Mouse (Mus musculus) neural tube, embryonic 15.5 days (tissue): ENCODE results near the gene Lrp10. TPM values are rescaled to one million over a fixed set of nuclear protein-coding genes. Genes with fewer than 3 reads are reported as not detected.

Experiments used
- ATAC-seq: fragments of 200-750 bp; cut with Nextera tagmentation; 2 replicates; pipeline ENCODE4 v1.8.0; 2017; ENCODE audit warnings: mild to moderate bottlenecking, moderate TSS enrichment, moderate library complexity; ENCODE audit not compliant: low FRiP score
- H3K27ac ChIP-seq: fragments of 300-500 bp; sonication (generic); replicated peaks from 2 replicates; pipeline ENCODE4 v1.5.1; 2015; ENCODE audit warnings: mild to moderate bottlenecking, inconsistent platforms
- H3K27me3 ChIP-seq: fragments of 300-500 bp; sonication (generic); replicated peaks from 2 replicates; pipeline ENCODE4 v1.6.1; 2015; ENCODE audit warnings: inconsistent platforms
- H3K36me3 ChIP-seq: fragments of 300-500 bp; sonication (generic); 2 replicates; pipeline ENCODE4 v1.6.1; 2015; ENCODE audit warnings: inconsistent platforms
- H3K4me1 ChIP-seq: fragments of 300-500 bp; sonication (generic); 2 replicates; pipeline ENCODE4 v1.6.1; 2015; ENCODE audit warnings: inconsistent platforms
- H3K4me2 ChIP-seq: fragments of 300-500 bp; sonication (generic); 2 replicates; pipeline ENCODE4 v1.6.1; 2015; ENCODE audit warnings: inconsistent platforms, mild to moderate bottlenecking, moderate library complexity
- H3K4me3 ChIP-seq: fragments of 300-500 bp; sonication (generic); replicated peaks from 2 replicates; pipeline ENCODE4 v1.5.1; 2015; ENCODE audit warnings: mild to moderate bottlenecking, inconsistent platforms
- H3K9ac ChIP-seq: fragments of 300-500 bp; sonication (generic); replicated peaks from 2 replicates; pipeline ENCODE4 v1.6.1; 2015; ENCODE audit warnings: mild to moderate bottlenecking, inconsistent platforms
- H3K9me3 ChIP-seq: fragments of 300-500 bp; sonication (generic); replicated peaks from 2 replicates; pipeline ENCODE4 v1.6.1; 2016; ENCODE audit warnings: inconsistent platforms
- WGBS: fragments of 180-500 bp; shearing (Covaris S2); methylation state at CpG from one replicate; pipeline ENCODE4 v1.1.7; 2015; ENCODE audit warnings: mixed read lengths; 5-methylcytosine and 5-hydroxymethylcytosine counted together
- polyA plus RNA-seq: library from polyadenylated mRNA; unstranded; fragments of >200 nt; fragmentation: Nextera tagmentation; extraction: Ambion mirVana; gene quantifications from 2 replicates; pipeline ENCODE4 v1.2.1, GENCODE M21; 2015

Lrp10 gene
- polyA plus RNA-seq, 1 experiment from 2014 or later = 31.8 TPM

DNA sequence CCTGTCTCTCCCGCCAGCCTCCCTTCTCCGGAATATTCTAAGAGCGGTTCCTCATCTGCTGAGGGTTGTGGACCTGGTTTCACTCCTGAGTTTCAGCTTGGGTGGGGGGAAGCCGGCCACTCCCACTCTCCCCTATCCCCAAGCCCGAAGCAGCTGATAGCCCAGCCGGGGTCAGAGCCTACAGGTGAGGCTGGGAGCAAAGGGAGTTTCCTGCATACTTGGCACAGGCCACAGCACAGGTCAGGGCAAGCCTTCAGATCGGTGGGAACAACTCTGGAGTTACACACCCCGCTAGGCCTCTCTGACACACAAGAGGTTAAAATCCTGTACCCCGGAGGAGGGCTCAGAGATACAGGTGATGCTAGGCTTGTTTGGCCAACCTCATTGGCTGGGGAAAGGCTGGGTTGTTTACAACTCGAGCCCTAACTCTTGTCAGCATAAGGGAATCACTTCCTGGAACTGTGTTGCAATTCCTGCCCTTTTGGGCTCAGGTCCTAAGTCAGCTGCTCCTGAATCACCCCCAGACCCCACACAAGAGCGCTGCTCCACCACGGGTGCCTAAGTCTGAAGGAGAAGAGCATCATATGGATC is 29.9 kb upstream of the Lrp10 start:
- ATAC-seq = no peak
- H3K4me3 ChIP-seq = peak overlapping the region; percentile 53
- H3K4me1 ChIP-seq = peaks cover 50% of the 10 kb centered on the region
- H3K9me3 ChIP-seq = no peaks in the 10 kb centered on the region
- H3K4me2 ChIP-seq = peak overlapping the region; percentile 75
- peaks cover 8% of the 10 kb centered on the region; the same call in 1 of the 2 replicates for H3K36me3 ChIP-seq
- peaks cover 14% of the 10 kb centered on the region; the same call in 1 of the 2 replicates for H3K27me3 ChIP-seq
- WGBS = 72% methylated on average over 12 of the region's 12 CpGs
- peak overlapping the region; percentile 86; the same call in 1 of the 2 replicates for H3K27ac ChIP-seq
- H3K9ac ChIP-seq = 0 out of 2 replicates have a peak overlapping the region, but pooled peaks have one; percentile 10

DNA sequence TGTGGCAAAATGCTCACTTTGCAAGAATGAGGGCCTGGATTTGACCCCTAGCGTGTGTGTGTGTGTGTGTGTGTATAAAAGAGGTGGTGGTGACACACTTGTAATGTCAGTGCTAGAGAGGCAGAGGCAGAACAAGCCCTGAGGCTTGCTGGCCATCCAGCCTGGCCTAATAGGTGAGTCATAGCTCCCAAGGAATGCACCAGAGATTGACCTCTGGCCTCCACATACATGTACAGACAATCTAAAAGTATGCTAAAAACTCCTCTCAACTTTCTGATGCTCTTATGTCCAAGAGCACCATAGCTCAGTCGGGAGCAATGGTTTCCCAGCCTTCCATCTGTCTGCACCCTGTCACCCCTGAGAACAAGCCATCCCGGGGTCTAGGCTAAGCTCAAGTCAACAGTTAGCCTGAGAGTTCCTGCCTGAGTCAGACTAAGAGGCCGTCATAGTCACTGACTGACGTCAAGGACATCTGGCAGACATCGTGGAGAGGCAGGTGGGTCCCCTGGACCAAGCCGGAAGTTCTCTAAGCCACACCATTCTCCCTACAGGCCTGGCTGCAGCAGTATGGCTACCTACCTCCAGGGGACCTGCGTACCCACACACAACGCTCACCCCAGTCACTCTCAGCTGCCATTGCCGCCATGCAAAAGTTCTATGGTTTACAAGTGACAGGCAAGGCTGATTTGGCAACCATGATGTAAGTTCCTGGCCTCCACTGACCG is 28.6 kb upstream of the Lrp10 start:
- ATAC-seq = no peak
- 92% methylated on average over 11 of the region's 11 CpGs for WGBS
- Histone ChIP-seq H3K4me2 (no peak overlapping the region), H3K36me3 (no peaks in the 10 kb centered on the region), H3K9me3 (no peaks in the 10 kb centered on the region), H3K4me1 (peaks cover 39% of the 10 kb centered on the region), H3K4me3 (no peak overlapping the region), H3K9ac (no peak overlapping the region), H3K27me3 (peaks cover 8% of the 10 kb centered on the region; the same call in 1 of the 2 replicates), H3K27ac (no peak overlapping the region)

DNA sequence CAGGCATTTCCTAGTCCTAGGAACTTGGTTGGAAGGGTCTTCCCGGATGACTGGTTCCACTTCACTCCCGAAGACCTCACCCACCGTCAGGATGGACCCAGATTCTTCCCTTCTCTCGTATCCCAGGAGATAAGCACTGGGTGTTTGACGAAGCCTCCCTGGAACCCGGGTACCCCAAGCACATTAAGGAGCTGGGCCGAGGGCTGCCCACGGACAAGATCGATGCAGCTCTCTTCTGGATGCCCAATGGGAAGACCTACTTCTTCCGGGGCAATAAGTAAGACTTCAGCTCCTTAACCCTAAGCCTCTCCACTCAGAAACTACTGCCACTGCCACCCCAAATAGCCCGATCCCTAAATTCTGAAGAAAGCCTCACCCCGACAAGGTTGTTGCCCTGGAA is 24.8 kb upstream of the Lrp10 start:
- no peak for ATAC-seq
- H3K4me1 ChIP-seq = 0 out of 2 replicates have a peak, but pooled peaks cover 2% of the 10 kb centered on the region
- H3K4me3 ChIP-seq = no peak overlapping the region
- 84% methylated on average over 12 of the region's 12 CpGs for WGBS
- H3K27me3 ChIP-seq = no peaks in the 10 kb centered on the region
- H3K9ac ChIP-seq = no peak overlapping the region
- H3K9me3 ChIP-seq = no peaks in the 10 kb centered on the region
- no peaks in the 10 kb centered on the region for H3K36me3 ChIP-seq
- no peak overlapping the region for H3K27ac ChIP-seq
- no peak overlapping the region for H3K4me2 ChIP-seq

DNA sequence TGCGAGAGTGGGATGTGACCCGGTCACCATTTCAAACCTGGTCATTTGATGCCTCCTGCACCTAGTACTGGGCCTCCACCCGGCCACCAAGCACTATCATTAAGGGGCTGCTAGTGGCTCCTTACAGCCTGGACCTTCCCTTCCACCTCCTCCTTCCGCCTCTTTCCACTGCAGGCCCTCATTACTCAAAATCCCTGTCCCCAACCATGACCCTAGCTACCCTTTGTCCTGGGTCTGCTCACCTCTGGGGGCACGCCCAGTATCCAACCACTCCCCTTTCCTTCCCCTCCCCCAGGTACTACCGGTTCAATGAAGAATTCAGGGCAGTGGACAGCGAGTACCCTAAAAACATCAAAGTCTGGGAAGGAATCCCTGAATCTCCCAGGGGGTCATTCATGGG is 24.3 kb upstream of the Lrp10 start:
- no peak for ATAC-seq
- Histone ChIP-seq H3K27me3 (no peaks in the 10 kb centered on the region), H3K27ac (no peak overlapping the region), H3K4me2 (no peak overlapping the region), H3K36me3 (no peaks in the 10 kb centered on the region), H3K9ac (no peak overlapping the region), H3K9me3 (no peaks in the 10 kb centered on the region), H3K4me3 (no peak overlapping the region), H3K4me1 (no peaks in the 10 kb centered on the region)
- 56% methylated on average over 7 of the region's 7 CpGs for WGBS

DNA sequence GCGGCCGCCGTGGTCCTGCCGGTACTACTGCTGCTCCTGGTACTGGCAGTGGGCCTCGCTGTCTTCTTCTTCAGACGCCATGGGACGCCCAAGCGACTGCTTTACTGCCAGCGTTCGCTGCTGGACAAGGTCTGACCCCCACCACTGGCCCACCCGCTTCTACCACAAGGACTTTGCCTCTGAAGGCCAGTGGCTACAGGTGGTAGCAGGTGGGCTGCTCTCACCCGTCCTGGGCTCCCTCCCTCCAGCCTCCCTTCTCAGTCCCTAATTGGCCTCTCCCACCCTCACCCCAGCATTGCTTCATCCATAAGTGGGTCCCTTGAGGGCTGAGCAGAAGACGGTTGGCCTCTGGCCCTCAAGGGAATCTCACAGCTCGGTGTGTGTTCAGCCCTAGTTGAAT is 23.4 kb upstream of the Lrp10 start:
- Histone ChIP-seq H3K4me2 (no peak overlapping the region), H3K4me1 (no peaks in the 10 kb centered on the region), H3K4me3 (no peak overlapping the region), H3K27me3 (no peaks in the 10 kb centered on the region), H3K9ac (no peak overlapping the region), H3K36me3 (no peaks in the 10 kb centered on the region), H3K9me3 (no peaks in the 10 kb centered on the region), H3K27ac (no peak overlapping the region)
- ATAC-seq = no peak
- WGBS = 92% methylated on average over 14 of the region's 14 CpGs

DNA sequence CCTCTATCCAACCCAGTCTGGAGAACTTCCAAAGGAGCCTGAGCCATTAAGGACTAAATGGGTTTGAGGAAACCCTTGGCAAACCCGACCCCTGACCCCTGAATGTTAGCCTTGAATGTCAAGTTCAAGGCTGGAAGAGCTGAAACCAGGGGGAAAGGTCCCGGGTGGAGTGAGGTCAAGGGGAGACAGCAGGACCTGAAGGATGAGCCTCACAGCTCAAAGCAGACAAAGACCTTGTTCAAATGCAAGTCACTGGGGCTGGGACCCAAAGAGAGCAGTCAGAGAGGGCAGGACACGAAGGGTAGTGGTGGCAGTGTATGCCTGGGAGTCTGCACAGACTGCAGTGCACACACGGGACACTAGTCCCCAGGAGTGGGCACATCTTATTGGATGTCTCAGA is 22.6 kb upstream of the Lrp10 start:
- 85% methylated on average over 4 of the region's 4 CpGs for WGBS

DNA sequence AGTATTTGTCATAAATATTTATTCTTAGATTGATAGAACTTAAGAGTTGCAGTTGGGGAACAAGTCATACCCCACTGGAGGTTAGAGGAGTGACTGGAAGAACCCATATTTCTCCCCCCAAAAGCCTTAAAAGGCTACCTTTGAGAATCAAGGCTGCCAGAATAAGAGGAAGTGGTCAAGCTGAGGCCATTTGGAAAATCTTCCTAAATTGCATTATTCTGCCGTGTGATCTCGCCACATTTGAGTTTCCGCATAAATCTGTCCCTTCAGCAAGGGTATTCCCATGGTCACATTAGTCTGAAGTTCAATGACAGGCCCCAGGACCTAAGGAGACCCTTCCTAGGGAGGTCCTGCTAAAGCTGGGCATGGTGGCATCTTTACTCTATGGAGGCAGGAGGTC is 21.4 kb upstream of the Lrp10 start:
- H3K4me3 ChIP-seq = no peak overlapping the region
- no peaks in the 10 kb centered on the region for H3K9me3 ChIP-seq
- H3K4me1 ChIP-seq = no peaks in the 10 kb centered on the region
- ATAC-seq = no peak
- H3K27me3 ChIP-seq = no peaks in the 10 kb centered on the region
- no peak overlapping the region for H3K9ac ChIP-seq
- H3K4me2 ChIP-seq = no peak overlapping the region
- whole genome bisulfite sequencing = 91% methylated on average over 3 of the region's 3 CpGs
- H3K27ac ChIP-seq = no peak overlapping the region
- no peaks in the 10 kb centered on the region for H3K36me3 ChIP-seq

More for the DNA sequence above, 22.6 kb upstream of the Lrp10 start:
- no peaks in the 10 kb centered on the region for H3K4me1 ChIP-seq
- ATAC-seq = no peak
- no peaks in the 10 kb centered on the region for H3K27me3 ChIP-seq
- H3K4me3 ChIP-seq = no peak overlapping the region
- no peaks in the 10 kb centered on the region for H3K36me3 ChIP-seq
- H3K27ac ChIP-seq = no peak overlapping the region
- H3K4me2 ChIP-seq = no peak overlapping the region
- no peaks in the 10 kb centered on the region for H3K9me3 ChIP-seq
- H3K9ac ChIP-seq = no peak overlapping the region

DNA sequence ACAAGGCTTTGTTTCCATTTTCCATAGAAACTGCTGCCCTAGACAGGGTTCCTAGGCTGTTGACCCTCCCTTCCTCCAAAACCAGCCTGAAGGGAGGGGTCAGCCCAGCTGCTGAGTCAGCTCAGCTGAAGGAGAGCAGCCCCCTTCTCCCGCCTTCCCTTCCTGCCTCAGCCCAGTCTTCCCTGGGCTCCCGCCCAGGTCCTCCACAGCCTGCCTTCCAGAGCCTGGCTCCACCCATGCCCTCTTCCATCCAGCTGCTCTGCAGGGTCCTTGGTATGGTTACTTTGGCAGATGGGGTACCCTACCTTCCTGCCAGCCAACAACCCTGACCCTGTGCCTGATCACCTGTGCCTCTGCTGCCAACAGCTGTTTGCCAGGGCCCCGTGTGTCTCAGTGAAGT is 20.7 kb upstream of the Lrp10 start:
- no peak overlapping the region for H3K9ac ChIP-seq
- H3K27ac ChIP-seq = peak overlapping the region; percentile 48; the same call in 1 of the 2 replicates
- 29% methylated on average over 3 of the region's 3 CpGs for WGBS
- no peak for ATAC-seq
- H3K9me3 ChIP-seq = no peaks in the 10 kb centered on the region
- H3K27me3 ChIP-seq = no peaks in the 10 kb centered on the region
- H3K4me2 ChIP-seq = no peak overlapping the region
- no peaks in the 10 kb centered on the region for H3K36me3 ChIP-seq
- no peaks in the 10 kb centered on the region for H3K4me1 ChIP-seq
- H3K4me3 ChIP-seq = no peak overlapping the region

DNA sequence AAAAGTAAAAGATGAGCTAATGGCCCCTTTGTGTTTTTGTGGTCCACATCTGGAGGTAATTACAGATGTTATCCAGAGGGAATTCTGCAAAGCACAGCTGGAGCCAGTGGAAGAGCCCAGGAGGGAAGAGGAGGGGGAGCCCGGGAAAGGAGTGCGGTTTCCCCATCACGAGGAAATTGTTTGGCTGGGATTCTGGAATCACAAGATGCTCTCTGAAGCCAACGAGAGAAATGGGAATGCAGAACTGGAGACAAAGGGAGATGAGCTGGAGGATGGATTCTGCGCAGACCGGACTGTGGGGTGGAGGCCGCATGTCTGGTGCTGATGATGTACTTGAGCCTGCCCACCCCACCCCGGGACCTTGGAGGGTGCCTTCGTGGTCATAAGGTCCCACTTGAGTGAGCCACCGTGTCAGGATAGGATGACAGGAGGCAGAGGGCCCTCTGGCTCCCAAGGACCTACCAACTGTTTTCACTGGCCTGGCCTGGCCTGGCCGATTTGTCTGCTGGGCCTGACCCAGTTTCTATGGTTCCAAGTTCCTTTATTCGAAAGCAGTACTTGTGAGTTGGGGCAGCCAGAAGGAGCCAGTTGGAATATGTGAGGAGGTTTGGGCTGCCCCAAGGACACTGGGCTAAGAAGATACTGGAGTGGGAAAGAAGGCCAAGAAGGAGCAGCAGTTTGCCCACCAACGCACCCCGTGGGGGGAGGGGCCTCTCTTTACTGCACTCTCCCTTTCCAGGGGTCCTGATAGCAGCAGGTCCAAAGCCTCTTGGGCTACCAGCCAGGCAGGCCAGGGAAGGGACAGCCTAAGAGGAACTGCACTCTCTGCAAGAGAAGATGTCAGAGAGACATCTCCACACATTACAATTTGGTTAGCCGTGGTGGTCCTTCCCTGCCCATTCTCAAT is 20.0 kb upstream of the Lrp10 start:
- H3K4me3 ChIP-seq = no peak overlapping the region
- ATAC-seq = no peak
- H3K36me3 ChIP-seq = no peaks in the 10 kb centered on the region
- H3K9me3 ChIP-seq = no peaks in the 10 kb centered on the region
- H3K4me1 ChIP-seq = no peaks in the 10 kb centered on the region
- no peaks in the 10 kb centered on the region for H3K27me3 ChIP-seq
- peak overlapping the region; percentile 48; the same call in 1 of the 2 replicates for H3K27ac ChIP-seq
- H3K9ac ChIP-seq = no peak overlapping the region
- H3K4me2 ChIP-seq = no peak overlapping the region
- WGBS = 55% methylated on average over 15 of the region's 15 CpGs

DNA sequence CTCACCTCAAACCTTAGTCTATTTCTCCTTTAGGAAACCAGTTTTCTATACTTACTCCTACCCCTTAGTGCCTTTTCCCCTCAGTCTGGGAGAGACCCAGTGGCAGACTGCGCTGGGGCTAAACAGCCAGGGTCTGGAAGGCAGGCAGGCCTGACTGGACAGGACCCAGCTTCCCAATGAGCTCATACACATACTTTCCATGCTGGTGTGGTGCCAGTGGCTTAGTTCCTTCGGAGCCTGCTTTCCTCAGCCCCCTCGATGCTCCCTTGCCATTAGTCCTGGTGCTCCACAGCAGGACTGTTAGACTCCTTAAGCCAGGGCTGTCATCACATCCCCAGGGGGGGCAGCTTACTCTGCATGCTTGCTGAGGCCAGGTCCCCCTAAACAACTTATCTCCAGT is 18.5 kb upstream of the Lrp10 start:
- H3K9ac ChIP-seq = no peak overlapping the region
- no peak overlapping the region for H3K27ac ChIP-seq
- H3K4me1 ChIP-seq = peaks cover 3% of the 10 kb centered on the region; the same call in 1 of the 2 replicates
- no peaks in the 10 kb centered on the region for H3K9me3 ChIP-seq
- WGBS = 63% methylated on average over 3 of the region's 3 CpGs
- no peaks in the 10 kb centered on the region for H3K36me3 ChIP-seq
- ATAC-seq = no peak
- no peak overlapping the region for H3K4me2 ChIP-seq
- H3K4me3 ChIP-seq = no peak overlapping the region
- no peaks in the 10 kb centered on the region for H3K27me3 ChIP-seq

DNA sequence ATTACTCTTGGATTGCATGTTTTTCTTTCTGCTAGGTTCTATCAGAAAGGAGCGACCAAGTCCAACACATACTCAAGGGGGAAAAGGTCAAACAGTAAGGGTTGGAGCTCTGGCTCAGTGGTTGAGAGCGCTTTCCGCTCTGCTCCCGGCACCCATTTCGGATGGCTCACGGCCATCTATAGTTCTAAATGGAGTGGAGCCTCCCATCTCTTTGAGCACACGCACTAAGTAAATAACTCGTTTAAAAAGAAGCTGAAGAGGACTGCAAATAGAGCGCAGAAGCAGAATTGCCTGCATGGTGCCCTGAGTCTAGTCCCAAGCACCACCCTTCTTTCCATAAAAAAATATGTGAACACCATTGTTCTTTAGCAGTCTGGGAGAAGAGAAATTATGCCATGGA is 10.4 kb upstream of the Lrp10 start:
- 89% methylated on average over 9 of the region's 9 CpGs for WGBS
- ATAC-seq = no peak
- no peak overlapping the region for H3K9ac ChIP-seq
- no peaks in the 10 kb centered on the region for H3K27me3 ChIP-seq
- H3K4me2 ChIP-seq = no peak overlapping the region
- H3K27ac ChIP-seq = no peak overlapping the region
- no peaks in the 10 kb centered on the region for H3K9me3 ChIP-seq
- peaks cover 3% of the 10 kb centered on the region; the same call in 1 of the 2 replicates for H3K4me1 ChIP-seq
- H3K4me3 ChIP-seq = no peak overlapping the region
- H3K36me3 ChIP-seq = no peaks in the 10 kb centered on the region
